Mouse (Mus musculus): Measurements from ENCODE around the gene Zdhhc18.

Gene Zdhhc18

GRCm38 (mm10) chr4:133604175-133604574, 45.8 kb downstream of the Zdhhc18 start:
- DNase-seq (ENCODE audit: low read depth, low spot score), result no peak

- no peak for DNase-seq (ENCODE audit: low read depth, low spot score)
Measured at GRCm38 (mm10) chr4:133603056-133603455, 46.9 kb downstream of the Zdhhc18 start.

- peak; percentile 83 for DNase-seq (ENCODE audit: low read depth, low spot score)
Measured at GRCm38 (mm10) chr4:133601721-133602218, 48.2 kb downstream of the Zdhhc18 start, which contains the start of gene Sfn. Gene Sfn (minus strand): TSS chr4:133602168.

- no peak for DNase-seq (ENCODE audit: low read depth, low spot score)
Measured at GRCm38 (mm10) chr4:133600306-133600705, 49.6 kb downstream of the Zdhhc18 start.

GRCm38 (mm10) chr4:133599571-133600073, 50.3 kb downstream of the Zdhhc18 start:
- peak; percentile 70 for DNase-seq (ENCODE audit: low read depth, low spot score)

GRCm38 (mm10) chr4:133599116-133599515, 50.8 kb downstream of the Zdhhc18 start:
- DNase-seq (ENCODE audit: low read depth, low spot score), result no peak

GRCm38 (mm10) chr4:133598616-133599015, 51.3 kb downstream of the Zdhhc18 start:
- DNase-seq (ENCODE audit: low read depth, low spot score), result no peak

GRCm38 (mm10) chr4:133596084-133596483, 53.9 kb downstream of the Zdhhc18 start:
- no peak for DNase-seq (ENCODE audit: low read depth, low spot score)

GRCm38 (mm10) chr4:133595538-133595937, 54.4 kb downstream of the Zdhhc18 start:
- DNase-seq (ENCODE audit: low read depth, low spot score), result no peak

GRCm38 (mm10) chr4:133592570-133592969, 57.4 kb downstream of the Zdhhc18 start:
- DNase-seq (ENCODE audit: low read depth, low spot score), result peak; percentile 65

- DNase-seq (ENCODE audit: low read depth, low spot score), result peak; percentile 62
Measured at GRCm38 (mm10) chr4:133584059-133584951, 65.6 kb downstream of the Zdhhc18 start, which contains the start of gene Gpn2. Gene Gpn2 (plus strand): TSS chr4:133584362.

- no peak for DNase-seq (ENCODE audit: low read depth, low spot score)
Measured at GRCm38 (mm10) chr4:133583690-133584058, 66.3 kb downstream of the Zdhhc18 start.

- DNase-seq (ENCODE audit: low read depth, low spot score), result no peak
Measured at GRCm38 (mm10) chr4:133577983-133578382, 72.0 kb downstream of the Zdhhc18 start.

GRCm38 (mm10) chr4:133574843-133575202, 75.1 kb downstream of the Zdhhc18 start:
- no peak for DNase-seq (ENCODE audit: low read depth, low spot score)

- DNase-seq (ENCODE audit: low read depth, low spot score), result peak; percentile 71
Measured at GRCm38 (mm10) chr4:133574070-133574842, 75.7 kb downstream of the Zdhhc18 start, which contains the start of gene Gpatch3. Gene Gpatch3 (plus strand): TSS chr4:133574745.

GRCm38 (mm10) chr4:133570066-133570466, 79.9 kb downstream of the Zdhhc18 start:
- no peak for DNase-seq (ENCODE audit: low read depth, low spot score)

GRCm38 (mm10) chr4:133569291-133570065, 80.5 kb downstream of the Zdhhc18 start:
- no peak for DNase-seq (ENCODE audit: low read depth, low spot score)

GRCm38 (mm10) chr4:133567251-133567650, 82.7 kb downstream of the Zdhhc18 start:
- no peak for DNase-seq (ENCODE audit: low read depth, low spot score)

- DNase-seq (ENCODE audit: low read depth, low spot score), result no peak
Measured at GRCm38 (mm10) chr4:133563123-133563571, 86.8 kb downstream of the Zdhhc18 start.

GRCm38 (mm10) chr4:133561622-133562021, 88.3 kb downstream of the Zdhhc18 start:
- DNase-seq (ENCODE audit: low read depth, low spot score), result no peak

GRCm38 (mm10) chr4:133559846-133560245, 90.1 kb downstream of the Zdhhc18 start:
- no peak for DNase-seq (ENCODE audit: low read depth, low spot score)
